Mouse (Mus musculus): Measurements from ENCODE around the gene Rnf157. TPM values are rescaled to one million over a fixed set of nuclear protein-coding genes. Genes with fewer than 3 reads are reported as not detected.
A peak's percentile ranks its signal among the peaks of the same experiment; 100 is the strongest.

Rnf157 gene
- polyA plus RNA-seq, 1 experiment, result 199 TPM

DNA sequence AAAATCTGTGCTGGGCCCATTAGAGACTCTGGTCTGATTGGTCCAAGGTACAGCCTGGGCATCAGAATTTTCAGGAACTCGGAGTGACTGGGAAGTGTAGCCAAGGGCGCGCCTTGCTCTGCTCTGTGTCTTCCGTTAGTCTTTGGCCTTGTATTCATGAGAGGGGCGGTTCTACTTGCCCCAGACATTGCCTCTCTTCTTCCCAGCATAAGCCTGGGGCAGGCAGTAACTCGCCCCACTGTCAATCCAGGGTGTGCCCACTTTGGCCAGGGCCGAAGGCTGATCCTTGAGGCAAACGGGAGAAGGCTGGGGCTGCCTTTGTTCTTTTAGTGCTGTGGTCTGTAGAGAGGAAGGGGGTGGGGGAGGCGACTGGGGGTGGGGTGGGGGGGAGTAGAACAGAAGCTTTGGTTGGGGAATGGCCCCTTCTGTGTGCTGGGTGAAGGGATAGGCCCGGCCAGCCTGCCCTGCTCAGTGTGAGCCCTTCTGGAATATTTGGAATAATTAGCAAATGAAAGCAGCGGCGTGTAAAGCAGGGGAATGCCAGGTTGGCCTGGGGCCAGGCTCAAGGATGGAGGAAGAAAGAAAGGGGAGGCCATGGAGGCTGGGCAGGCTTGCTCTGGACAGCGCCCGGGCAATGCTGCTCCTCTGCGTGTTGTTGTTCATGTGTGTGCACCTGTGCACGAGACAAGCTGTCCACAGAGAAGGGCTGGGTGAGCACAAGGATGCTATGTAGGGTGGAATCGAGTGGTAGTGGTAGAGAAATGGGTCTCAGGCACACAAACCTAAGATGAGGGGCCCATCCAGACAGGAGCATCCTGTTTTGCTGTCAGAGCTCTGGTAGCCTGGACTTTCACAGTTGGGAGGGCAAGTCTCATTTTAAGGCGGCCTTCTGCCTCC is 83.3 kb downstream of the Rnf157 start:
- Histone ChIP-seq H3K4me1 (ENCODE audit: control insufficient read depth, insufficient read depth, low read length) (peaks cover 25% of the 10 kb centered on the region), H3K27ac (ENCODE audit: insufficient read depth, low read depth, low read length) (no peak overlapping the region), H3K4me3 (ENCODE audit: insufficient read depth, low read depth, low read length) (no peak overlapping the region)
- TF ChIP-seq CTCF (IDR thresholded peaks at IDR 0.05; ENCODE audit: insufficient read depth, low read depth, low read length) (no peak), POLR2A (IDR thresholded peaks at IDR 0.05; ENCODE audit: insufficient read depth, low read depth, low read length) (no peak)
- WGBS, result 53% methylated on average over 18 of the region's 18 CpGs

GRCm38 (mm10) chr11:116326963-116327603 is 85.7 kb downstream of the Rnf157 start:
- Histone ChIP-seq H3K27ac (ENCODE audit: insufficient read depth, low read depth, low read length) (no peak overlapping the region), H3K4me3 (ENCODE audit: insufficient read depth, low read depth, low read length) (no peak overlapping the region), H3K4me1 (ENCODE audit: control insufficient read depth, insufficient read depth, low read length) (peaks cover 9% of the 10 kb centered on the region)
- WGBS, result 92% methylated on average over 7 of the region's 7 CpGs
- TF ChIP-seq CTCF (IDR thresholded peaks at IDR 0.05; ENCODE audit: insufficient read depth, low read depth, low read length) (no peak), POLR2A (IDR thresholded peaks at IDR 0.05; ENCODE audit: insufficient read depth, low read depth, low read length) (no peak)

GRCm38 (mm10) chr11:116318719-116319659 is 93.8 kb downstream of the Rnf157 start:
- Histone ChIP-seq H3K4me3 (ENCODE audit: insufficient read depth, low read depth, low read length) (peak overlapping the region; percentile 43), H3K4me1 (ENCODE audit: control insufficient read depth, insufficient read depth, low read length) (peaks cover 5% of the 10 kb centered on the region), H3K27ac (ENCODE audit: insufficient read depth, low read depth, low read length) (no peak overlapping the region)
- WGBS, result 2% methylated on average over 41 of the region's 41 CpGs
- peak; percentile 97 for TF ChIP-seq CTCF (IDR thresholded peaks at IDR 0.05; ENCODE audit: insufficient read depth, low read depth, low read length)
- no peak for TF ChIP-seq POLR2A (IDR thresholded peaks at IDR 0.05; ENCODE audit: insufficient read depth, low read depth, low read length)

- WGBS, result 73% methylated on average over 8 of the region's 8 CpGs
Measured at GRCm38 (mm10) chr11:116312359-116312758, 100.5 kb downstream of the Rnf157 start.

GRCm38 (mm10) chr11:116311169-116311568 is 101.7 kb downstream of the Rnf157 start:
- no peak overlapping the region for H3K27ac ChIP-seq (ENCODE audit: insufficient read depth, low read depth, low read length)
- TF ChIP-seq POLR2A (IDR thresholded peaks at IDR 0.05; ENCODE audit: insufficient read depth, low read depth, low read length) (no peak), CTCF (IDR thresholded peaks at IDR 0.05; ENCODE audit: insufficient read depth, low read depth, low read length) (no peak)
- H3K4me3 ChIP-seq (ENCODE audit: insufficient read depth, low read depth, low read length), result no peak overlapping the region
- 38% methylated on average over 8 of the region's 8 CpGs for WGBS
- H3K4me1 ChIP-seq (ENCODE audit: control insufficient read depth, insufficient read depth, low read length), result peaks cover 4% of the 10 kb centered on the region

More at GRCm38 (mm10) chr11:116312359-116312758, 100.5 kb downstream of the Rnf157 start:
- Histone ChIP-seq H3K27ac (ENCODE audit: insufficient read depth, low read depth, low read length) (no peak overlapping the region), H3K4me1 (ENCODE audit: control insufficient read depth, insufficient read depth, low read length) (0 out of 2 replicates have a peak, but pooled peaks cover 2% of the 10 kb centered on the region), H3K4me3 (ENCODE audit: insufficient read depth, low read depth, low read length) (no peak overlapping the region)
- TF ChIP-seq POLR2A (IDR thresholded peaks at IDR 0.05; ENCODE audit: insufficient read depth, low read depth, low read length) (no peak), CTCF (IDR thresholded peaks at IDR 0.05; ENCODE audit: insufficient read depth, low read depth, low read length) (no peak)

- H3K4me3 ChIP-seq (ENCODE audit: insufficient read depth, low read depth, low read length), result no peak overlapping the region
- peaks cover 7% of the 10 kb centered on the region for H3K4me1 ChIP-seq (ENCODE audit: control insufficient read depth, insufficient read depth, low read length)
- 73% methylated on average over 3 of the region's 3 CpGs for WGBS
- TF ChIP-seq POLR2A (IDR thresholded peaks at IDR 0.05; ENCODE audit: insufficient read depth, low read depth, low read length) (no peak), CTCF (IDR thresholded peaks at IDR 0.05; ENCODE audit: insufficient read depth, low read depth, low read length) (no peak)
- H3K27ac ChIP-seq (ENCODE audit: insufficient read depth, low read depth, low read length), result no peak overlapping the region
Measured at GRCm38 (mm10) chr11:116309601-116310000, 103.2 kb downstream of the Rnf157 start.

GRCm38 (mm10) chr11:116307762-116308531 is 104.9 kb downstream of the Rnf157 start:
- H3K4me1 ChIP-seq (ENCODE audit: control insufficient read depth, insufficient read depth, low read length), result peaks cover 7% of the 10 kb centered on the region
- H3K27ac ChIP-seq (ENCODE audit: insufficient read depth, low read depth, low read length), result no peak overlapping the region
- WGBS, result 92% methylated on average over 12 of the region's 12 CpGs
- no peak overlapping the region for H3K4me3 ChIP-seq (ENCODE audit: insufficient read depth, low read depth, low read length)
- TF ChIP-seq POLR2A (IDR thresholded peaks at IDR 0.05; ENCODE audit: insufficient read depth, low read depth, low read length) (no peak), CTCF (IDR thresholded peaks at IDR 0.05; ENCODE audit: insufficient read depth, low read depth, low read length) (no peak)

All from olfactory bulb, adult 2 months (tissue).